Mouse (Mus musculus): ENCODE data around the gene Tnni3k. TPM values are rescaled to one million over a fixed set of nuclear protein-coding genes. Genes with fewer than 3 reads are reported as not detected.

The Tnni3k gene
- polyA plus RNA-seq, 1 experiment from 2014 or later: 0.15 TPM

DNA sequence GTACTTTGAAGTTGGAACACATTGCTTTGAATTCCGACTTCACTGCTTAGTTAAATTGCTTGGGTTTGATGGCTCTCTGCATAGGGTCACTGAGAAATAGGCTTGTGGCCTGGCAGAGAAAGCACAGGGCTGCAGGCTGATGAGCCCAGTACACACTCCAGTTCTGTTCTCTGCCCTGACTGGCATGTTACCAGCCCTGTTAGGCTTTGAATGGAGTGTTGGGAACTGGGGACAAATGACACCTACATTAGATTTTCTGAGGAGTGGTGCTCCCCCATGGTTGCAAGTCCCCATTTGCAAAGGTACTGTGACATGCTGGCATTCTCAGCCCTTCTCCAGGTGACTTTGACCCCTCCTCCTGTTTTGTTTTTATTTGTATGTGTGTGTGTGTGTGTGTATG, 83.6 kb downstream of the Tnni3k start:
- Histone ChIP-seq H3K4me1 (ENCODE audit: control insufficient read depth, insufficient read depth, low read length) (no peaks in the 10 kb centered on the region), H3K4me2 (ENCODE audit: low read depth, low read length) (no peak overlapping the region), H3K9me3 (ENCODE audit: control insufficient read depth, low read length) (no peaks in the 10 kb centered on the region), H3K27me3 (ENCODE audit: control insufficient read depth, insufficient read depth, low read length) (no peaks in the 10 kb centered on the region), H3K4me3 (ENCODE audit: low read depth, low read length) (no peak overlapping the region), H3K9ac (replicated peaks; ENCODE audit: low read depth, low read length) (no peak overlapping the region), H3K27ac (ENCODE audit: low read depth, low read length) (no peak overlapping the region), H3K36me3 (ENCODE audit: control insufficient read depth, insufficient read depth, low read length) (no peaks in the 10 kb centered on the region)
- no peak for ATAC-seq (ENCODE audit: low read depth)
- WGBS: 87% methylated on average over 1 of the region's 1 CpGs

DNA sequence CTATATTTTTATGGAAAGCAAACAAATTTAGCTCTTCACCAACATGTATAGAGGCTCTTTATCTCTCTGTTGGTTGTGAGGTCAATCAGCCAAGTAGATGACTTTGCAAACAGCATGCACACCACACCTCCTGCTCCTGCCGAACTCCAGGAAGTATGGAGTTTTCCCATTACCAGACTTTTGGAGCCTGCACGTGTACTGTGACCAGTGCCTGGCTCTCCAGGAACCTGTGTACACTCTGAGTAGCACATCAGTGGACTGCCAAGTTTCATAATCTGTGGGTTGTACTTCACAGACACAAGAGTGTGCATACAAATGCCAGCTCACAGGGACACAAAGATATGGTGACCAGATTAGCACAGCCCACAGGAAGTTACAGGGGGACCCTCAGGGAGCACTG, 84.2 kb downstream of the Tnni3k start:
- Histone ChIP-seq H3K27me3 (ENCODE audit: control insufficient read depth, insufficient read depth, low read length) (no peaks in the 10 kb centered on the region), H3K4me2 (ENCODE audit: low read depth, low read length) (no peak overlapping the region), H3K9me3 (ENCODE audit: control insufficient read depth, low read length) (no peaks in the 10 kb centered on the region), H3K9ac (replicated peaks; ENCODE audit: low read depth, low read length) (no peak overlapping the region), H3K4me1 (ENCODE audit: control insufficient read depth, insufficient read depth, low read length) (no peaks in the 10 kb centered on the region), H3K27ac (ENCODE audit: low read depth, low read length) (no peak overlapping the region), H3K36me3 (ENCODE audit: control insufficient read depth, insufficient read depth, low read length) (no peaks in the 10 kb centered on the region), H3K4me3 (ENCODE audit: low read depth, low read length) (no peak overlapping the region)
- 85% methylated on average over 2 of the region's 2 CpGs for WGBS
- no peak for ATAC-seq (ENCODE audit: low read depth)

GRCm38 (mm10) chr3:154961284-154961683, 93.9 kb downstream of the Tnni3k start:
- H3K36me3 ChIP-seq (ENCODE audit: control insufficient read depth, insufficient read depth, low read length): no peaks in the 10 kb centered on the region
- H3K9ac ChIP-seq (replicated peaks; ENCODE audit: low read depth, low read length): no peak overlapping the region
- H3K4me1 ChIP-seq (ENCODE audit: control insufficient read depth, insufficient read depth, low read length): no peaks in the 10 kb centered on the region
- no peak overlapping the region for H3K4me3 ChIP-seq (ENCODE audit: low read depth, low read length)
- H3K4me2 ChIP-seq (ENCODE audit: low read depth, low read length): no peak overlapping the region
- no peaks in the 10 kb centered on the region for H3K9me3 ChIP-seq (ENCODE audit: control insufficient read depth, low read length)
- ATAC-seq (ENCODE audit: low read depth): peak; percentile 90
- 71% methylated on average over 3 of the region's 3 CpGs for WGBS
- no peaks in the 10 kb centered on the region for H3K27me3 ChIP-seq (ENCODE audit: control insufficient read depth, insufficient read depth, low read length)
- H3K27ac ChIP-seq (ENCODE audit: low read depth, low read length): no peak overlapping the region

GRCm38 (mm10) chr3:154953088-154953487, 102.1 kb downstream of the Tnni3k start:
- 52% methylated on average over 2 of the region's 2 CpGs for WGBS
- Histone ChIP-seq H3K27me3 (ENCODE audit: control insufficient read depth, insufficient read depth, low read length) (no peaks in the 10 kb centered on the region), H3K36me3 (ENCODE audit: control insufficient read depth, insufficient read depth, low read length) (no peaks in the 10 kb centered on the region), H3K9me3 (ENCODE audit: control insufficient read depth, low read length) (no peaks in the 10 kb centered on the region), H3K4me2 (ENCODE audit: low read depth, low read length) (no peak overlapping the region), H3K27ac (ENCODE audit: low read depth, low read length) (no peak overlapping the region), H3K4me1 (ENCODE audit: control insufficient read depth, insufficient read depth, low read length) (no peaks in the 10 kb centered on the region), H3K4me3 (ENCODE audit: low read depth, low read length) (no peak overlapping the region), H3K9ac (replicated peaks; ENCODE audit: low read depth, low read length) (no peak overlapping the region)
- no peak for ATAC-seq (ENCODE audit: low read depth)

DNA sequence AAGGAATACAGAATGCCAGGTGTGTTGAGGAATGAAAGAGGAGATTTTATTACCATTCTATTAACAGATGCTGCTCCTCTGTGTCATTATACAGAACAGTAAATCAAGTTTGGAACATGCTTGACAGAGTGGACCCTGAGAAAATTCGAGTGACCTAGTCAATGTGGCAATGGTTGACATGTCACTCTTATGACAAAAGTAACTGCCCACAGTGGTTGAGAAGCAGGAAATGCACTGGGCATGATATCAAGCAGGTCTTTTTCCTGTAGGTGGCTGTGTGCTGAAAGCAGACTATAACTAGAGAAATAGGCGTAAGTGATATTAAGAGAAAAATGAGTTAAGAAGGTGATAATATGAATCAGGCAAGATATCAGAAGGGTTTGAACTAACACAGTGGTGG, 105.7 kb downstream of the Tnni3k start:
- no peak for ATAC-seq (ENCODE audit: low read depth)
- no peak overlapping the region for H3K4me2 ChIP-seq (ENCODE audit: low read depth, low read length)
- H3K27ac ChIP-seq (ENCODE audit: low read depth, low read length): no peak overlapping the region
- 80% methylated on average over 2 of the region's 2 CpGs for WGBS
- no peak overlapping the region for H3K4me3 ChIP-seq (ENCODE audit: low read depth, low read length)
- H3K9ac ChIP-seq (replicated peaks; ENCODE audit: low read depth, low read length): no peak overlapping the region
- no peaks in the 10 kb centered on the region for H3K9me3 ChIP-seq (ENCODE audit: control insufficient read depth, low read length)
- H3K27me3 ChIP-seq (ENCODE audit: control insufficient read depth, insufficient read depth, low read length): no peaks in the 10 kb centered on the region
- H3K4me1 ChIP-seq (ENCODE audit: control insufficient read depth, insufficient read depth, low read length): no peaks in the 10 kb centered on the region
- H3K36me3 ChIP-seq (ENCODE audit: control insufficient read depth, insufficient read depth, low read length): no peaks in the 10 kb centered on the region

GRCm38 (mm10) chr3:154945688-154946161, 109.5 kb downstream of the Tnni3k start:
- H3K9me3 ChIP-seq (ENCODE audit: control insufficient read depth, low read length): no peaks in the 10 kb centered on the region
- no peak overlapping the region for H3K9ac ChIP-seq (replicated peaks; ENCODE audit: low read depth, low read length)
- no peak overlapping the region for H3K4me3 ChIP-seq (ENCODE audit: low read depth, low read length)
- no peaks in the 10 kb centered on the region for H3K27me3 ChIP-seq (ENCODE audit: control insufficient read depth, insufficient read depth, low read length)
- peak; percentile 61; the same call in 1 of the 2 replicates for ATAC-seq (ENCODE audit: low read depth)
- no peaks in the 10 kb centered on the region for H3K4me1 ChIP-seq (ENCODE audit: control insufficient read depth, insufficient read depth, low read length)
- no peak overlapping the region for H3K4me2 ChIP-seq (ENCODE audit: low read depth, low read length)
- 72% methylated on average over 6 of the region's 6 CpGs for WGBS
- no peaks in the 10 kb centered on the region for H3K36me3 ChIP-seq (ENCODE audit: control insufficient read depth, insufficient read depth, low read length)
- H3K27ac ChIP-seq (ENCODE audit: low read depth, low read length): no peak overlapping the region

GRCm38 (mm10) chr3:154927757-154928156, 127.5 kb downstream of the Tnni3k start:
- Histone ChIP-seq H3K4me2 (ENCODE audit: low read depth, low read length) (no peak overlapping the region), H3K36me3 (ENCODE audit: control insufficient read depth, insufficient read depth, low read length) (no peaks in the 10 kb centered on the region), H3K4me1 (ENCODE audit: control insufficient read depth, insufficient read depth, low read length) (no peaks in the 10 kb centered on the region), H3K9ac (replicated peaks; ENCODE audit: low read depth, low read length) (no peak overlapping the region), H3K27me3 (ENCODE audit: control insufficient read depth, insufficient read depth, low read length) (no peaks in the 10 kb centered on the region), H3K27ac (ENCODE audit: low read depth, low read length) (no peak overlapping the region), H3K4me3 (ENCODE audit: low read depth, low read length) (no peak overlapping the region), H3K9me3 (ENCODE audit: control insufficient read depth, low read length) (no peaks in the 10 kb centered on the region)
- ATAC-seq (ENCODE audit: low read depth): no peak
- WGBS: 57% methylated on average over 8 of the region's 8 CpGs

GRCm38 (mm10) chr3:154924936-154925335, 130.3 kb downstream of the Tnni3k start:
- Histone ChIP-seq H3K27ac (ENCODE audit: low read depth, low read length) (no peak overlapping the region), H3K4me2 (ENCODE audit: low read depth, low read length) (no peak overlapping the region), H3K36me3 (ENCODE audit: control insufficient read depth, insufficient read depth, low read length) (no peaks in the 10 kb centered on the region), H3K4me3 (ENCODE audit: low read depth, low read length) (no peak overlapping the region), H3K27me3 (ENCODE audit: control insufficient read depth, insufficient read depth, low read length) (no peaks in the 10 kb centered on the region), H3K4me1 (ENCODE audit: control insufficient read depth, insufficient read depth, low read length) (no peaks in the 10 kb centered on the region), H3K9ac (replicated peaks; ENCODE audit: low read depth, low read length) (no peak overlapping the region), H3K9me3 (ENCODE audit: control insufficient read depth, low read length) (no peaks in the 10 kb centered on the region)
- 94% methylated on average over 8 of the region's 8 CpGs for WGBS
- ATAC-seq (ENCODE audit: low read depth): no peak

GRCm38 (mm10) chr3:154915566-154915965, 139.6 kb downstream of the Tnni3k start:
- no peak for ATAC-seq (ENCODE audit: low read depth)

GRCm38 (mm10) chr3:154913641-154914040, 141.6 kb downstream of the Tnni3k start:
- no peak for ATAC-seq (ENCODE audit: low read depth)
- Histone ChIP-seq H3K9ac (replicated peaks; ENCODE audit: low read depth, low read length) (no peak overlapping the region), H3K4me2 (ENCODE audit: low read depth, low read length) (no peak overlapping the region)

More at GRCm38 (mm10) chr3:154915566-154915965, 139.6 kb downstream of the Tnni3k start:
- Histone ChIP-seq H3K9ac (replicated peaks; ENCODE audit: low read depth, low read length) (no peak overlapping the region), H3K4me2 (ENCODE audit: low read depth, low read length) (no peak overlapping the region), H3K9me3 (ENCODE audit: control insufficient read depth, low read length) (no peaks in the 10 kb centered on the region), H3K27me3 (ENCODE audit: control insufficient read depth, insufficient read depth, low read length) (no peaks in the 10 kb centered on the region), H3K4me3 (ENCODE audit: low read depth, low read length) (no peak overlapping the region), H3K36me3 (ENCODE audit: control insufficient read depth, insufficient read depth, low read length) (no peaks in the 10 kb centered on the region), H3K4me1 (ENCODE audit: control insufficient read depth, insufficient read depth, low read length) (no peaks in the 10 kb centered on the region), H3K27ac (ENCODE audit: low read depth, low read length) (no peak overlapping the region)
- 80% methylated on average over 1 of the region's 1 CpGs for WGBS

More at GRCm38 (mm10) chr3:154913641-154914040, 141.6 kb downstream of the Tnni3k start:
- Histone ChIP-seq H3K9me3 (ENCODE audit: control insufficient read depth, low read length) (no peaks in the 10 kb centered on the region), H3K27ac (ENCODE audit: low read depth, low read length) (no peak overlapping the region), H3K27me3 (ENCODE audit: control insufficient read depth, insufficient read depth, low read length) (no peaks in the 10 kb centered on the region), H3K4me3 (ENCODE audit: low read depth, low read length) (no peak overlapping the region), H3K36me3 (ENCODE audit: control insufficient read depth, insufficient read depth, low read length) (no peaks in the 10 kb centered on the region), H3K4me1 (ENCODE audit: control insufficient read depth, insufficient read depth, low read length) (no peaks in the 10 kb centered on the region)
- 74% methylated on average over 6 of the region's 6 CpGs for WGBS
